Mouse (Mus musculus): ENCODE measurements around the gene Mrpl55.
"Not testable (repeated sequence)": the region's sequence is repeated elsewhere in the genome, so short reads cannot be mapped to it uniquely, and the experiment has no call there.

Gene Mrpl55

GRCm38 (mm10) chr11:59191231-59192058 is 10.8 kb upstream of the Mrpl55 start:
- ATAC-seq (ENCODE audit: low TSS enrichment) = peak; percentile 97

- ATAC-seq (ENCODE audit: low TSS enrichment) = no peak
Observed at GRCm38 (mm10) chr11:59192059-59192386, 10.3 kb upstream of the Mrpl55 start, which contains the start of gene Guk1. Guk1 (minus strand) TSS chr11:59192212.

- no peak for ATAC-seq (ENCODE audit: low TSS enrichment)
Observed at GRCm38 (mm10) chr11:59196230-59196629, 6.1 kb upstream of the Mrpl55 start.

- ATAC-seq (ENCODE audit: low TSS enrichment) = 0 out of 2 replicates have a peak, but pooled peaks have one; percentile 3
Observed at GRCm38 (mm10) chr11:59201216-59202002, 877 bp upstream of the Mrpl55 start.

GRCm38 (mm10) chr11:59208153-59208831 is 6.0 kb downstream of the Mrpl55 start, which contains the start of gene 2310033P09Rik:
2310033P09Rik (plus strand) TSS chr11:59208321.
- ATAC-seq (ENCODE audit: low TSS enrichment) = peak; percentile 79

GRCm38 (mm10) chr11:59209003-59209441 is 6.7 kb downstream of the Mrpl55 start:
- peak; percentile 50 for ATAC-seq (ENCODE audit: low TSS enrichment)

GRCm38 (mm10) chr11:59209580-59209979 is 7.3 kb downstream of the Mrpl55 start:
- ATAC-seq (ENCODE audit: low TSS enrichment) = no peak

GRCm38 (mm10) chr11:59210020-59210419 is 7.7 kb downstream of the Mrpl55 start:
- no peak for ATAC-seq (ENCODE audit: low TSS enrichment)

GRCm38 (mm10) chr11:59211561-59211960 is 9.3 kb downstream of the Mrpl55 start:
- ATAC-seq (ENCODE audit: low TSS enrichment) = not testable (repeated sequence)

- not testable (repeated sequence) for ATAC-seq (ENCODE audit: low TSS enrichment)
Observed at GRCm38 (mm10) chr11:59212320-59212719, 10.0 kb downstream of the Mrpl55 start.

- no peak for ATAC-seq (ENCODE audit: low TSS enrichment)
Observed at GRCm38 (mm10) chr11:59212892-59213494, 10.7 kb downstream of the Mrpl55 start.

GRCm38 (mm10) chr11:59216955-59217354 is 14.7 kb downstream of the Mrpl55 start:
- ATAC-seq (ENCODE audit: low TSS enrichment) = peak; percentile 83

GRCm38 (mm10) chr11:59218389-59218998 is 16.2 kb downstream of the Mrpl55 start:
- peak; percentile 66; the same call in 1 of the 2 replicates for ATAC-seq (ENCODE audit: low TSS enrichment)

GRCm38 (mm10) chr11:59219064-59219463 is 16.8 kb downstream of the Mrpl55 start:
- no peak for ATAC-seq (ENCODE audit: low TSS enrichment)

- no peak for ATAC-seq (ENCODE audit: low TSS enrichment)
Observed at GRCm38 (mm10) chr11:59221604-59222003, 19.3 kb downstream of the Mrpl55 start.

- ATAC-seq (ENCODE audit: low TSS enrichment) = no peak
Observed at GRCm38 (mm10) chr11:59222306-59222705, 20.0 kb downstream of the Mrpl55 start.

- ATAC-seq (ENCODE audit: low TSS enrichment) = no peak
Observed at GRCm38 (mm10) chr11:59224025-59224424, 21.7 kb downstream of the Mrpl55 start.

- ATAC-seq (ENCODE audit: low TSS enrichment) = no peak
Observed at GRCm38 (mm10) chr11:59224470-59224869, 22.2 kb downstream of the Mrpl55 start.

- no peak for ATAC-seq (ENCODE audit: low TSS enrichment)
Observed at GRCm38 (mm10) chr11:59225167-59225566, 22.9 kb downstream of the Mrpl55 start.

- ATAC-seq (ENCODE audit: low TSS enrichment) = no peak
Observed at GRCm38 (mm10) chr11:59226251-59226650, 24.0 kb downstream of the Mrpl55 start.
